Mouse (Mus musculus): ENCODE measurements around the gene Ppp1r12a. TPM values are rescaled to one million over a fixed set of nuclear protein-coding genes. Genes with fewer than 3 reads are reported as not detected.
A peak's percentile ranks its signal among the peaks of the same experiment; 100 is the strongest.

Gene Ppp1r12a
- total RNA-seq, 1 experiment from 2014 or later, result 105 TPM

DNA sequence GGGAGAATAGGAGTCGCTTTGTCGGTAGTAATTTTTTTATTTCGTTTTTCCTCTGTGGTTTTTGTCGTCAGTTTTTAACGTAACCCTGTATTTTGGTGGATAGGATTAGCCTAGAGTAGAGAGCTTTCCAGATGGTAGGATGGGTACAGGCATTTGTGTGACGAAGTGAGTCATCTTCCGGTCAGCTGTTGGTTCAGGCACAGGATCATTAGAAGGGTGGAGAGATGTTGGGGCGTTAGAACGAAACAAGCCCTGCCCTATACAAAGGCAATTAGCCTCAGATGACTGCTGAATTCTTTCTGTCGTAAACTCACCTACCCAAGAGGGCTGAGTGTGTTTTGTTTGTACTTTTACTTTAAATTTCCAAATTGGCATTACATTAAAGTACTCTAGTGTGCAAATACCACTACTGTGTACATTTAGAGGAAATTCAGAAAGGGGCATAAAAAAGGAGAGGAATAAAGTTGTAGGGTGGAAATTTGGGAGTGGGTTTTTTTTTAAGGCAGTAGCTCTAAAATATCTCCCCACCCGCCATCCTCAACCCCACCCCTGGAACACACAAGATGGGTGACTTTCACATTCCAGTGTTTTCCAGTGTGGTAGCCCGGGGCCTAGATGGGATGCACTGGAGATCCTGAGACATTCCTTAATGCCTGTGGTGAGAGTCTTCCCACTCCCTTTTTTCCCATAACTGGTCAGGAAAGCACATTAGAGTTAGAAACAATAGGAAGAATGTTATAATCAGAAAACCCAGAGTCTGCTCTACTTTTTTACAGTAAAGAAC, 129.9 kb downstream of the Ppp1r12a start:
- DNase-seq, result no peak

DNA sequence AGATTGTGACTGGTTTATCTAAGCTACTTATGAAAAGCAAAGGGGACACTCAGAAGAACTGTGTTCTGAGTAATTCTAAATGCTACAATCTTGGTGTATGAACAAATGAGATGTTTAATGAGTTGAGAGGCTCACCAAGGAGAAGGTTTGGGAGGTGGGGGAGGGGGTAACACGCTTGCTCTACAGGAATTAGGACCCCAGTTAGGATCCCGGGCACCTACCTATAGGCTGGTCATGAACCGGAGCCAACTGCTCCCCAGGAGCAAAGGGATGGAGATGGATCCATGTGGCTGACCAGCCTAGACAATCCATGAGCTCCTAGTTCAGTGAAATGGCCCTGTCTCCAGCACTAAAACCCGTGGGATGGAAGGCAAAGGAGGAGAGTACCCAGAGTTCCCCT, 130.7 kb downstream of the Ppp1r12a start:
- no peak for DNase-seq

DNA sequence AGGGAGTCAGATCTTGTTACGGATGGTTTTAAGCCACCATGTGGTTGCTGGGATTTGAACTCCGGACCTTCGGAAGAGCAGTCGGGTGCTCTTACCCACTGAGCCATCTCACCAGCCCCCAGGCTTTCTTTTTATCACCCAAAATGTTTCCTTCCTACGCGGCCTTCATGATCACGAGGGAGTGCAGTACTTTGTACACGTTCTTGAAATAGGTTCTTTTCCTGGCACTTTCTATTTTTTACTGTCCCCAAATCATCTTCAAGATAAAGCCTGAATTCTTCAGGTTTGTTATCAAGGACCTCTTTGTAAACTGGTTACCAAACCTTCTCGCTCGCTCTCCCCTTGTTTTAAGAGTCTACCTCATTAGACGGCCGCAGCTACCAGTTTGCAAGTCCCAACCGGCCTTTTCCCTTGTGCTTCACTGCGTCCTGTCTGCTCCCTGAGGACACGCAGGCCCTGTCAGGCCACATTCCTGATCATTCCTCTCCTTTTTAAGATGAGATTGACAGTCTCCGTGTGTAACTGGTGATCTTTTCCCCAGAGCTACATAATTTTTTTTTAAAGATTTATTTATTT, 131.7 kb downstream of the Ppp1r12a start:
- DNase-seq, result no peak

DNA sequence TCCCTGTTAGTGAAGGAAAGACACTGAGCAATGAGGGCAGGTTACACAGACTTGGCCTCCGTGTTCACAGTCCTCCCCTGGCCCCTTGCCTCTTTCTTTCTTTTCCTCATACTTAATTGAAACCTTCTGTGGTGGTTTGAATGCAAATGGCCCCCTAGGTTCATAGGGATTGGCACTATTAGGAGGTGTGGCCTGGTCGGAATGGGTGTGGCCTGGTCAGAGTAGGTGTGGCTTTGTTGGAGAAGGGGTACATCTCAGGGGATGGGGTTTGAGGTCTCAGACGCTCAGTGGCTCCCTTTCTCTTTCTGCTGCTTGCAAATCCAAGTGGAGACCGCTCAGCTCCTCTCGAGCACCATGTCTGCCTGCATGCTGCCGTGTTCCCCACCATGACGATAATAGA, 132.8 kb downstream of the Ppp1r12a start:
- no peak for DNase-seq

DNA sequence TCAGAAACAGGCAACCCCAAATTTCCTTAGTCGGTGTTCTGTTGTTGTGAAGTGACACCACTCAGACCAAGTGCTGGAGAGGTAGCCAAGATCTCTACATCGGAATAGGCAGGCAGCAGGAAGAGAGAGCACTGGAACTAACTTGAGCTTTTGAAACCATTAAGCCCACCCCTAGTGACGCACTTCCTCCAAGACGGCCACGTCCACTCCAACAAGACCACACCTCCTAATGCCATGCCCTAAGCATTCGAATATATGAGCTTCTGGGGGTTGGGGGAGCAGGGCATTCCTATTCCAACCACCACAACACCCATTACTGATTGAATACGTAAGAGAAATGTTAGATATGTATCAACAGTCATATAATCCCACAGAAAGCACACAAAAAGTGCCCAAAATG, 134.5 kb downstream of the Ppp1r12a start:
- no peak for DNase-seq

DNA sequence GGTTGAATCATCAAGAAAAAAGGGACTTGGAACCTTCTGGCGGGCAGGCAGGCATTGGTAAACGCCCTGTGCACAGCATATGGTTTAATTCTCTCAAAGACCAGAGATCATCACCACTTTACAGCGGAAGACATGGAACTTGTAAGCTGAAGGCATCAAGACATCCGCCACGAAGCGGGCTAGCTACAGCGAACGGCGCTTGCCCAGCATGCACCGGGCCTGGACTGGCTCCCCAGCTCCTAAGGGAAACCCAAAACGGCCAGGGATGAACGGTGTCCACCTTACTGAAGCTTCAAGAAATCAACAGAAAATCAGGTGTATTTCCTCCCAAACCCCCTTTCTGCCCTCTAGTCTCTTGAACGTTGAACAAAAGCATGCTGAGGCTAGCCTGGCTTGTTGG, 136.3 kb downstream of the Ppp1r12a start:
- no peak for DNase-seq

DNA sequence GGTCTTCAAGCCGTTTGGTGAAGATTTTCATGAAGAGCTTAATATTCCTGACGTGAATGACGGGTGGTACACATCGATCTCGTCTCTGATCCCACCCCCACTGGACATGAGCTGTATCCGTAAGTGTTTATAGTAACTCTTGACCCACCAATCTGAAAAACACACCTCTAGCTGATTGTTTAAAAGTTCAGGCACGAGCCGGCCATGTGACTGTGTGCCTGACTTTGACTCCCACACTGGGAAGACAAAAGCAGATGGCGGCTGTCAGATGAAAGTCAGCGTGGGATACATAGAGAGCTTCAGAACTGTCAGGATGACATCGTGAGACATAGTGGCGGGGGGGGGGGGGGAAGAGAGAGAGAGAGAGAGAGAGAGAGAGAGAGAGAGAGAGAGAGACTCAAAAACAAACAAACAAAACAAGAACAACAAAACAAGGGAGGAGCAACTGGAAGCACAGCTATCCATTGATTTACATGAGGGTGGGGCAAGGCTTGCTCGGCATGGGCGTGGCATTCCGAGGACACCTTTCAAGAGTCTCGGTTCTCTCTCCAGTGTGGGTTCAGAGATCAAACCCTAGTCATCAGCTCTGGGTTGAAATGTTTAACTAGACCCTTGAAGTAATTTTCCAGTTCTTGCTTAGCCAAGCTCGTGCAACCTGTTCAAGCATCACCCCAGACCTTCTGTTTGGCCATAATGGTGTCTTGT, 137.0 kb downstream of the Ppp1r12a start:
- no peak for DNase-seq

DNA sequence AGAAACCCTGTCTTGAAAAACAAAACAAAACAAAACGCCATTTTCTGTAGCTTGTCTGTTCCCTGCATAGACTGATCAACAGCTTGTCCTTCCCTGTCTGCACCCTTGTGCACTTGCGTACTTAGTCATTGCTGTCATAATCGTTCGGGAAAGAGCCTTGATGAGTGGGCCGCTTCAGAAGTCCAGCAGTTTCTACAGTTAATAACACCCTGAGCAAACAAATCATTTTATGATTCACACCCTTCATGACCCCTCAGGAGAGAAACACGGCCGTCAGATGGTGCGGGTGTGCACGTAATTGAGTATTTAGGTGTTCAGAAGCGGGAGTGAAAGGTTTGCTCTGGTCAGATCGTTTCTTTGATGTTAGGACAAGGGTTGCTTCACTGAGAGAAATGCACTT, 137.8 kb downstream of the Ppp1r12a start:
- DNase-seq, result peak; percentile 16

DNA sequence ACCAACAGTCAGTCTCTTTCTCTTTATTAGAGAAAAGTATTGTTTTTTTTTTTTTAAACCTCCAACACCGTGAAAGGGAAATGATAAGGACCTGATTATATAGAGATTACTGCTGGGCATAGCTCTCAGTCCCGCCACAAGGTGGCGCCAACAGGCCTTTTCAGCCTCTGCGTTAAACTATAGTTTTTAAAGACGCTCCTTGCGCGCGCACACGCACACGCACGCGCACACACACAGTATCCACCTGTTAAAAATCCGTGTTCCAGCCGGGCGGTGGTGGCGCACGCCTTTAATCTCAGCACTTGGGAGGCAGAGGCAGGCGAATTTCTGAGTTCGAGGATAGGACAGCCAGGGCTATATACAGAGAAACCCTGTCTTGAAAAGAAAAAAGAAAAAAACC, 138.8 kb downstream of the Ppp1r12a start:
- peak; percentile 88 for DNase-seq

DNA sequence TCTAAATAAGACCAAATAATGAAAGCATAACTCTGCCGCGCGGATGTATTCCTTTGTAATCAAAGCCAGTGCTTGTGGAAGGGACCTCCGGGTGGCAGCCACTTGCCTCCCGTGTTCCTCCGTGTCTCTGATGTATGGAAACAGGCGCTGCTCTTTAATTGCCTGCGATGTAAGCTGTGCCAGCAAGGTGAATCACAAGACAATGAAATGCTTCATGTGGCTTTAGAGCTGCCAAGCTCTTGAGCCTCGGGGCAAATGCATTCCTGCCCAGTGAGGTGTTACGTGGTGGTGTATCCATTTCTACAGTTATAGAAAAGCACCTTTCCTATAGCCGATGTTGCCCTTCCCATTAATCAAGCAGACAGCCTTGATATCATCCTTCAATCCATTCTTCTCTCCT, 145.8 kb downstream of the Ppp1r12a start:
- DNase-seq, result no peak

DNA sequence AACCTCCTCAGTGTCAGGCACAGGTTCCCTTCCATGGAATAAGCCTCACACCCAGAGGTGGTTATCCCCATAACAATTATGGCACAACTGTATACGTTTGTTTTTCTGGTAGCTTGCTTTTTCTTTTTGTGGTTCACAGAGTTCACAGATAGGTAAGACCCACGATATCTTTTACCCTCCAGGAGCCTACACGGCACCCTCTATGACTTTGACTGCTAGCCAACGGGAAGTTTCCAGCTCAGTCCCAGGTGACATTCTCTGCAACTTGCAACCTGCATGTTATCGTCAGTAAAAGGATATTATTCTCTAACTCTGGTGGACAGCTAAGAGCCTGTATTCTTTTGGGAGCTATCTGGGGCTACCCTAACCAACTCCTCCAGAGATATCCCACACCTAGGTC, 148.2 kb downstream of the Ppp1r12a start:
- DNase-seq, result no peak

DNA sequence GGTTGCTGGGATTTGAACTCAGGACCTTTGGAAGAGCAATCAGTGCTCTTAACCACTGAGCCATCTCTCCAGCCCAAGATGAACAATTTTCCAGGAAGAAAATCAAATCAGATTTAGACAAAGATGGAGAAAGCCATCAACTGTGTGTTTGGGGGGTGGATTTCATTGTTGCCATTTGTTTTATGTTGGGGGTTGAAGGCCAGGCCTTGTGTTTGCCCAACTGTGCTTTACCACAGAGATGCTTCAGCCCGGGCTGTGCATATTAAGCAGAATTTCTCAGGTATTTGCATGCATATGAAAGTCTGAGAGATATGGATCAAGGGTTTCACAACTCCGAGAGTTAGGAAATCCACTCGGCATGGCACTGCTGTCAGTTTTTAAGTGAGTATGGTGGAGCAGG, 149.4 kb downstream of the Ppp1r12a start:
- DNase-seq, result no peak

DNA sequence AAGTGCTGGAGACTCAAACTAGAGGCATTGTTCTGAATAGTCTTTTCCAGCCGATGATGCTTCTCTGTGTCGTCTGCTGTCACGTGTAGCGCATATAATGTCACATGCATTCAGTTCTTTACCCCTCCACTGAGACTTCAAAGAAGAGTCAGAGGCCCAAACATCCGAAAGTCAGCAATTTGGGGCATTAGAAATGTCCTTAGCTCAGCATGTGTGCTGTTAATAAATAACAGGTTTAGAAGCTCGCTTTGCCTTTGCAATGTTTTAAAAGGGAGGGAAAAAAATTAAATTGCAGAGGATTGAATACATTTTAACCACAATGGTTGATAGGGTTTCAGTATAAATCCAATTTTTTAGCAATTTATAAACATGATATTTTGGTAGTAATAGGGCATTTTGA, 151.9 kb downstream of the Ppp1r12a start:
- DNase-seq, result no peak

DNA sequence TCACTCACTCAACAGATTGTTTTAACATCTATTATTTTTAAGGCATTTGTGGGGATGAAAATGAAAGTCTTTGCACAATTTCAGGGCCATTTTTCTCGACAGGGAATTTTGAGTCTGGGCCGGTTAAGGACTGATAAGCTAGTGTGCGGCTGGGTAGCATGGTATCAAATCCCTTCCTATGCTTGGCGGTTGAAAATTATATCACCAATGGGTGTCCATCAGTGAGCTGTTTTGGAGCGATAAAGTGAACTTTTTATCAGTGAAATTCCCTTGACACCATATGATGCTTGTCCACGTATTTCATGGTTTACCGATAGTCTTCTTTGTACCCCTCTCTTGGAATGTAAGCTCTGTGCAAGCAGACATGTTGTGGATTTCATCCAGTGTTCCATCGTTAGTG, 152.4 kb downstream of the Ppp1r12a start:
- DNase-seq, result no peak

DNA sequence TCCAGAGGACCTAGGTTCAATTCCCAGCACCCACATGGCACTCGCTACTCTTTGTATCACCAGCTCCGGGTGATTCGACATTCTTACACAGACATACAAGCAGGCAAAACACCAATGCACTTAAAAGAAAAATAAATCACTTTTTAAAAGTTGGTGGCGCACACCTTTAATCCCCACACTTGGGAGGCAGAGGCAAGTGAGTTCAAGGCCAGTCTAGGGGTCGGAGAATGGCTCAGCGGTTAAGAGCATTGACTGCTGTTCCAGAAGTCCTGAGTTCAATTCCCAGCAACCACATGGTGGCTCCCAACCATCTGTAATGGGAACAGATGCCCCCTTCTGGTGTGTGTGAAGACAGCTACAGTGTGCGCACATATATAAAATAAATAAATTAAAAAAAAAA, 153.2 kb downstream of the Ppp1r12a start:
- DNase-seq, result no peak

DNA sequence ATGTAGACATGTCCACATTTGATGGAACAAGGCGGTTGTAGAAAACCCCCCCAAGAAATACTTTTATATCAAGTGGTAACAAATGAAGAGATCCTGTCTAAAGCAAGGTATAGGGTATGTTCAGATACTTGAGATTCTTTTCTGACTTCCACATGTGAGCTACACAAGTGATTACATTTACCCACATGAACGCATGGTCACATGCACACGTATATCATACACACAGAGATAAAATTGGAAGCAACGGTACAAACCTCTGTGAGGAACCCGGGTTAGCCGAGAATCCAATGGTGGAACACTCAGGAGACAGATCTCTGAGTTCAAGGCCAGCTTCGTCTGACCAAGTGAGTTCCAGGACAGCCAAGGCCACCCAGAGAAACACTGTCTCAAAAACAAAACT, 166.4 kb downstream of the Ppp1r12a start:
- DNase-seq, result no peak

DNA sequence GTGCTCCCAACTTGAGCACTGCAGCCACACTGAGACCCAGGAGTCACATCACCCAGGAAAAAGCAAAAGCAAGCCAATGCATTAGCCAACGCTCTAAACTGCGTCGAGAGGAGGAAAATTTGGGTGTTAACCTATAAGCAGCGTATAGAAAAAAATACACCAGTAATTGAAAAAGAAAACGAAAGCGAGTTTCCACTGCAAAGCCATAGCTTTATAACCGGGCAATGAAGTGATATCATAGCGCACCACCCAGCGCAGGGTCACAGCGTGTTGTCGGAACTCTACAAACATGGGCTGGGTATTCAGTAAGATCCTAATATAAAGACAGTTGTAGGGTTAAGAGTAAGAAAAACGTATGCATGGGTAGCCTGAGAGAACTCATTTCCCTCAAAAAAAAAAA, 167.0 kb downstream of the Ppp1r12a start:
- DNase-seq, result no peak

DNA sequence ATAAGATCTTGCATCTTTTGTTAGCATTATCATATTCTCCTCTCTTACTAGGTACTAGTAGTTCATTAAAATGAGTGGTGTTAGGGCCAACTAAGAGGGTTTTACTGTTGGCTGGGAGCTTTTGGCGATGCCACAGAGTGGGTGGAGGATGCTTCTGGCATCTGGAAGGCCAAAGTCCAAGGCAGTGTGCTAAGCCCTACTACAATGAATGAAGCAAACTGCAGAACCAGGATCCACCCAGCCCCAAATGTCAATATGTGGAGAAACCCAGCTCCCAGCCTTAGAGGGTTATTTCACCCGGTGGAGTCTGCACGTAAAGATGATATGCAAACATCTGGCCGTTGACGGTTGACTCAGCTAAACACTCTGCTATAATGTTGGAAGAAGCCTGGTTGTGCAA, 167.8 kb downstream of the Ppp1r12a start:
- no peak for DNase-seq

DNA sequence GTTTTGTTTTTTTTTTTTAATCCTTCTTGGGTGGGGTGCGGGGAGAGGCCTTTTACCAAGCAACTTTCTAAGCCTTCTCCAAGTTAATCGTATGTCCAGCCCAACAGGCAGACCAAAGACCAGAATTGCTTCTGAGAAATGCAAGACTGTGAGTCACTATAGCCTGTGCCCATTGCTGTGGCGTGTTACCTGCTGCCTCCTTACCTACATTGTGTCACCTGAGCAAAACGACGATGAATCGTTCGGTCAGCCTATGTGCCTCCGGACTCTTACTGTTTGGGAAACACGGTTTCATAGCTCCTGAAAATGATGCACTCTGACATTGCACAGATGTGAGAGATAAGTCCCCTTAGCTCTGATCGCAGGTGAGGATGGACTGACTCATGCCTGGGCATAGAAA, 169.0 kb downstream of the Ppp1r12a start:
- DNase-seq, result no peak

DNA sequence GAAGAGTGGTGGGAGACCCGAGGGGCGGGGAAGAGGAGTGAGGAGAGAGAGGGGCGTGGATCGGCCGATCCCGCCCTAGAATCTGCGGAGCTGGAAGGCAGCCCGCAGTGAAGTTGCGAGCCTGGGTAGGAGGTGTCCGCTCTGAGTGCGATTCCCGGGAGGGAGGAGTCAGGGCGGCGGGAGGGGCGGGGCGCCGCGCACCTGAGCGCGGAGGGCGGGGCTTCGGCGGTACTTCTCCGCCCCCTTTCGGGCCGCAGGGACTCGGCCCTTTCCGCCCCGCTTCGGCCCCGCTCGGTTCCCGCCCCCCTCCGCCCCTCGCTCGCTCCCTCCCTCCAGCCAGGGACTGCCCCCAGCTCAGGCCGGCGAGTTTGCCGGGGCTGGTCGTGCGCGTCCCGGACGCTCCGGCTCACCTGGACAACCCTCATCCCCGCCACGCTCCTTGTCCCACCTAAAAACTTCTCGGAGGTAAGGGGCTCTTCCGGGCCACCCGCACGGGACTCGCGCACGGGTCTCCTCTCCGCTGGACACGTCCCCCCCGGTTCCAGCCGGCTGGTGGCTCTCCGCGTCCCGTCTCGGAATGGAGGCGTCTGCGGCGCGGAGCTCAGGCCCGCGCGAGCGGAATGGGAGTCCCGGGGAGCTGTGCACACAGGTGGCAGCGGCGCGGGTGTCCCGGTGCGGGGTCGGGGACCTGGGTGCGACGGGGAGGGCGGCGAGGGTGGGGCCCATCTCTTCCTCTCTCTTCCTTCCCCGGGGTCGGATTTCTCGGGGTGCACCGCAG, 170.0 kb downstream of the Ppp1r12a start, which contains the start of gene Pawr:
TSS of gene Pawr (plus strand) at position 338 of the 778 bp plus-strand sequence.
- DNase-seq, result peak; percentile 84

DNA sequence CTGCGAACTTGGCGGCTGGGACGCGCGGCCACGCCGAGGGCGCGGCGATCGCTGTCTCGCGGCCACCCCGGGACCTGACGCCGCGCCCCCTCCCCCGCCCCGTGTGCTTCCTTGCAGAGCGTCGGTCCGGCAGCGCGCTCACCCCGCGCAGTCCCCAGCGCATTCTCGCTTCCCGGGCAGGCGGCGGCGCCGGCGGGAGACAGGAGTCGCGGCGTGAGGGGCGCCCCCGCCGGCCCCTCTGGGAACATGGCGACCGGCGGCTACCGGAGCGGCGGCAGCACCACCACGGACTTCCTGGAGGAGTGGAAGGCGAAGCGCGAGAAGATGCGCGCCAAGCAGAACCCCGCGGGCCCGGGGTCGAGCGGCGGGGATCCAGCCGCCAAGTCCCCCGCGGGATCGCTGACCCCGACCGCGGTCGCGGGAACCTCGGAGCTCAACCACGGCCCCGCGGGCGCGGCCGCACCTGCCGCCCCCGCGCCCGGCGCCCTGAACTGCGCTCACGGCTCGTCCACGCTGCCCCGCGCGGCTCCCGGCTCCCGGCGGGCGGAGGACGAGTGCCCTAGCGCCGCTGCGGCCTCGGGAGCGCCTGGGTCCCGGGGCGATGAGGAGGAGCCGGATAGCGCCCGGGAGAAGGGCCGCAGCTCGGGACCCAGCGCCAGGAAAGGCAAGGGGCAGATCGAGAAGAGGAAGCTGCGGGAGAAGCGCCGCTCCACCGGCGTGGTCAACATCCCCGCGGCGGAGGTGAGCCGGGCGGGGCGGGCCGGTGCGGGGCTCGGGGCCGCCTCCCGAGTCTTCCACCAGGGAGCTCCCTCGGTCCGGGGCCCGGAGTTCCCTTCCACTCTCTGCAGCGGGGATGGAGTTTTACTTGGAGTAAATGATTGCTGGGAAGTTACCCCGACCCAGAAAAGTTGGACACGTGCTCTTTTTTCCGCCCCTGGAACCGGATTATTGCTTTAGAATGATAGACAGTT, 170.9 kb downstream of the Ppp1r12a start:
- DNase-seq, result peak; percentile 75

DNA sequence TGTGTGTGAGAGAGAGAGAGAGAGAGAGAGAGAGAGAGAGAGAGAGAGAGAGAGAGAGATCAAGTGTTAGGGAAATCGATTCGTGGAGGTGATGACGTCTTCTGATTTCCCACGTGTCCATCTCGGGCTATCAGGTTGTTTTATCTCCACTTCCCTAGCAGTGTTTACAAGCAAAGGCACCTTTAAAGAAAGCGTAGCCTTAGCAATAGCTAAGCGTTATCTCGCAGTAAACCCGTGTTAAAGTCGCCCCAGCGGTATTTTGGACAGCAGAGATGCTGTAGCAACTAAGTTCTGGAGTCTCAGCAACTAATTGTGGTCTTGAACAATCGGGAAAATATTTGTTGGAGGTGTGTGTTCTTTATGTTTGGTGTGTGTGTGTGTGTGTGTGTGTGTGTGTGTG, 171.6 kb downstream of the Ppp1r12a start:
- DNase-seq, result no peak
